Mouse (Mus musculus) lung, adult 18-20 months (tissue): Measurements from ENCODE around the gene Lyl1.
A peak's percentile ranks its signal among the peaks of the same experiment; 100 is the strongest.
"Not testable (repeated sequence)": the region's sequence is repeated elsewhere in the genome, so short reads cannot be mapped to it uniquely, and the experiment has no call there.

Experiments used
- DNase-seq, 2 experiments: peaks; one replicate each; pipeline ENCODE4 v3.0.0; 2022; ENCODE audit warnings: mixed read lengths in 2 of 2

Gene Lyl1

GRCm38 (mm10) chr8:84668731-84669485 is 32.3 kb upstream of the Lyl1 start:
- no peak for DNase-seq

- not testable (repeated sequence) for DNase-seq
These were observed 30.8 kb upstream of the Lyl1 start for GRCm38 (mm10) chr8:84670295-84671006.

- DNase-seq, result no peak
These were observed 24.0 kb upstream of the Lyl1 start for GRCm38 (mm10) chr8:84677305-84677704.

- no peak for DNase-seq
These were observed 19.8 kb upstream of the Lyl1 start for GRCm38 (mm10) chr8:84681476-84681875.

- DNase-seq, result no peak
These were observed 19.0 kb upstream of the Lyl1 start for GRCm38 (mm10) chr8:84682257-84682656.

GRCm38 (mm10) chr8:84684537-84684936 is 16.7 kb upstream of the Lyl1 start:
- no peak for DNase-seq

- peak in 1 of 2 experiments; percentile 43 for DNase-seq
These were observed 14.9 kb upstream of the Lyl1 start, which contains the start of gene Trmt1 for GRCm38 (mm10) chr8:84686191-84687002. Gene Trmt1, plus strand, starts transcription at chr8:84686307.

- DNase-seq, result no peak
These were observed 14.1 kb upstream of the Lyl1 start for GRCm38 (mm10) chr8:84687003-84687704.

GRCm38 (mm10) chr8:84687705-84688100 is 13.6 kb upstream of the Lyl1 start, which contains the start of gene Nacc1:
Gene Nacc1, minus strand, starts transcription at chr8:84687862.
- peak; percentile 88 to 91 for DNase-seq

GRCm38 (mm10) chr8:84689091-84689915 is 12.0 kb upstream of the Lyl1 start:
- DNase-seq, result peak; percentile 91 to 93

GRCm38 (mm10) chr8:84693332-84693731 is 7.9 kb upstream of the Lyl1 start:
- no peak for DNase-seq

- DNase-seq, result no peak
These were observed 6.1 kb upstream of the Lyl1 start for GRCm38 (mm10) chr8:84695140-84695539.

- DNase-seq, result no peak
These were observed 3.8 kb upstream of the Lyl1 start for GRCm38 (mm10) chr8:84697166-84698130.

- DNase-seq, result no peak
These were observed 3.0 kb upstream of the Lyl1 start for GRCm38 (mm10) chr8:84698288-84698687.

GRCm38 (mm10) chr8:84698929-84699401 is 2.3 kb upstream of the Lyl1 start:
- DNase-seq, result peak; percentile 88 to 92

- peak; percentile 76 to 77 for DNase-seq
These were observed 1.4 kb upstream of the Lyl1 start for GRCm38 (mm10) chr8:84699861-84700322.

- no peak for DNase-seq
These were observed 731 bp upstream of the Lyl1 start for GRCm38 (mm10) chr8:84700526-84700925.

GRCm38 (mm10) chr8:84702561-84702960 is 1.3 kb downstream of the Lyl1 start:
- DNase-seq, result no peak

- peak in 1 of 2 experiments; percentile 11 for DNase-seq
These were observed 1.8 kb downstream of the Lyl1 start for GRCm38 (mm10) chr8:84702963-84703465.
